Mouse (Mus musculus): ENCODE measurements around the gene Slc22a6.

The Slc22a6 gene

GRCm38 (mm10) chr19:8611358-8612123 lies 6.3 kb upstream of the Slc22a6 start:
- DNase-seq (ENCODE audit: low read depth, low spot score): no peak

GRCm38 (mm10) chr19:8613111-8613510 lies 4.7 kb upstream of the Slc22a6 start:
- DNase-seq (ENCODE audit: low read depth, low spot score): no peak

DNA sequence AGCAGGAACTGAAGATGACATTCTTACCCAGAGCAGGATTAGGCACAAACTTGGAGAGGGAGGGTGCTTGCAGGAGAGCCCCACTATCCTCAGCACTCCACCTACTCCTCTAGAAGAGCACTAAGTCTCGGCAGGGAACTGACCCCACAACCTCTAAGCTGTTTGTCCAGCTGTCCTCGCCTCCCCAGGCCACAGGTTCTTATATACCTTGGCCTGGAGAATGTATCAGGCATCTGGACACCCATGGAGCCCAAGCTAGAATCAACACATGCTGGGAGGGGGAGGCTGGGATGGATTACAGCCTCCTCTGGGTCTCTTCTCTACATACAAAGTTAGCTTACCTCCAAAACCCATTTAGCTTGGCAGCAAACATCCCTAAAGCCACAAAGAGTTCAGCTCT lies 3.5 kb upstream of the Slc22a6 start:
- no peak for DNase-seq (ENCODE audit: low read depth, low spot score)

- no peak for DNase-seq (ENCODE audit: low read depth, low spot score)
Observed at GRCm38 (mm10) chr19:8616314-8616713, 1.5 kb upstream of the Slc22a6 start.

GRCm38 (mm10) chr19:8621098-8621497 lies 3.3 kb downstream of the Slc22a6 start:
- no peak for DNase-seq (ENCODE audit: low read depth, low spot score)

DNA sequence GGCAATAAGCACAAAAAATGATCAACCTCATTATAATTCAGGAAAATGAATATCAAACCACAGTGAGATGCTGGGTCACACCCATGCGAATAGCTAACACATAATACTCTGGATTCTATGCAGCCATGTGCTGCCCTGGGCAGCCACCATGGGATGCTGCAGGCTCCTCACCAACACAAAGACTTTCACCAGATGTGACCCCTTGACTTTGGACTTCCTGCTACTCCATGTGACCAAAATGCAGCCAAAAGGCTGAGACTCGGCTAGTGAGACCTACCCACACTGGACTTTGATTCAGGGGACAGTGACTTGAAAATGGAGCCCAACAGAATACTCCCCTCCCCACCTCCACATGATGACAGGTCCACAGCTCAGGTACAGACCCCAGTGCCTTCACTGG lies 12.4 kb downstream of the Slc22a6 start:
- no peak for DNase-seq (ENCODE audit: low read depth, low spot score)

GRCm38 (mm10) chr19:8630826-8631225 lies 13.0 kb downstream of the Slc22a6 start:
- no peak for DNase-seq (ENCODE audit: low read depth, low spot score)

DNA sequence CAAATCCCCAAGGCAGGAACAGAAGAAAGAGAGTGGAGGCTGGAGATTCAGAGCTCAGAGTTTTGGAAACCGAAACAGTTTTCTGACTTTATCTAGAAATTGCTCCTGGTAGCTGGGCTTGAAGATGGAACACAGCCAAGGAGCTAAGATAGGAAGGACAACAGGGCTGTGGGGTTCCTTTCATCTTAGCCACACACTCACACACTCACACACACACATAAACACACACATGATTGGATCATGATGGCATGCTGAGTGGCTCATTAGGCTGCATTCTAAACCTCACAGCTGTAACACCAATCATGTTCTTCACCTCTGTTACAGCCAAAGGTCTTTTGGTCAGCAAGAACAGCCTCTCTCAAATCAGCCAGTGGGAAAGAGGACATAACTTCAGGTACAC lies 14.2 kb downstream of the Slc22a6 start:
- DNase-seq (ENCODE audit: low read depth, low spot score): no peak

- DNase-seq (ENCODE audit: low read depth, low spot score): no peak
Observed at GRCm38 (mm10) chr19:8642086-8642485, 24.2 kb downstream of the Slc22a6 start.

GRCm38 (mm10) chr19:8646393-8646792 lies 28.6 kb downstream of the Slc22a6 start:
- no peak for DNase-seq (ENCODE audit: low read depth, low spot score)

DNA sequence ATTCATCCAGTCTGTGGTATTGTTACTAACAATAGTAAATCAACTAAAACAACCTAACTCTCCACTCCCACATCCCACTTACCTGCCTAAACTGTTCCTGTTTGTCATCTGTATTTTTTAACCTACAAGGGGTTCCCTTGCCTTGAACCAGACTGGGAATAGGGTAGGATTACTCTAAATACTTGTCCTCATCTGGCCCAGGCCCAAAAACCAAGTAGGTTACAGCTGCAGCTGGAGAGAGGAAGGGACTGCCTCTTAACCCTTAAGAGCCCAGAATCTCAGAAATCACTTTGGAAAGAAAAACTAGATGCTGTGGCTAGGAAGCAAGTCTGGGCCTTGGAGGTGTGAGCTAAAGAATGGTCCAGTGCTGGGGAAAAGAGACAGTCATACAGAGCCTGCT lies 38.0 kb downstream of the Slc22a6 start:
- no peak for DNase-seq (ENCODE audit: low read depth, low spot score)

GRCm38 (mm10) chr19:8656341-8656740 lies 38.5 kb downstream of the Slc22a6 start:
- no peak for DNase-seq (ENCODE audit: low read depth, low spot score)

DNA sequence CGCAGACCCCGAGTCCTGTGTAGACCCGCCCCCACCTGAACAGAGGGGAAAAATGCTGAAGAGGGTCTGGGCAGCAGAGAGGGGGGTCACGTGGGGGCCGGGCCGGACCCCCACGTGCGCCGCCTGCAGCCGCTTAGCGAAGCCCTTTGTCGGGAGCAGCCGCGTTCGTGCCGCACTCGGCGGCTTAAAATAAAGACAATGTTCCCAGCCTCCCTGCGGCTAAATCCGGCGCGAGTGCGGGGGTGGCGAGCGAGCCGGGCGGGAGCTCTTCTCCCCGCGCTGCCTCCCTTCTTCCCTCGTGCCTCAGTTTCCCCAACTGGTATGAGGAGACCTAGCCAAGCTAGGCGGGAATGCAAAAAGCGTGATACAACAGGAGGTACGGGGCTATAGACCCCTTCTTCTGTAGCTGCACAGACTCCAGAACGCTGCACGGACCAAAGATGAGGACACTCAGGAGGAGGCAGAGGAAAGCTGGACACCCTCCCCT lies 44.0 kb downstream of the Slc22a6 start:
- DNase-seq (ENCODE audit: low read depth, low spot score): peak; percentile 79

GRCm38 (mm10) chr19:8662337-8662736 lies 44.5 kb downstream of the Slc22a6 start:
- DNase-seq (ENCODE audit: low read depth, low spot score): peak; percentile 96

DNA sequence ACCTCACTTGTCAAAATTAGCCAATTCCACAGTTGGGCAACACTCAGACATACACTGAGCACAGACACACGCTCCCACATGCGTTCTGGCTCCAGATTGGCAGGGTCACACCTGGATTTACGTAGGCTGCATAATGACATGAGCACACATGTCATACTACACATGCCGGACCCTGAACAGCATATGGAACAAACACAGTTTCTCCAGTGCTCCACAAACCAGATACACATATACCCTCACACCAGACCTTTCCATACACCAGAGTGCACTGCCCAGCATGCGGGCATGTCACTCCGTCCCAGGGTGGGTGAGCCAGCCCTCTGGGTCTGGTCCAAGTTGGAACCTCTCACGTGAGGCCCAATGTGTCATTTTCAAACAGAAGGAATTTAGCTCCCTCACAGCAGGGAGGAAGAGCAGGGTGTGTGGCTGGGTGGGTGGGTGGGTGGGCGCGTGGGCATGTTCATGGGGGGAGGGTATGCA lies 45.6 kb downstream of the Slc22a6 start, which contains the start of gene Chrm1:
TSS of gene Chrm1 (plus strand) at position 430 of the 480 bp plus-strand sequence.
- no peak for DNase-seq (ENCODE audit: low read depth, low spot score)

DNA sequence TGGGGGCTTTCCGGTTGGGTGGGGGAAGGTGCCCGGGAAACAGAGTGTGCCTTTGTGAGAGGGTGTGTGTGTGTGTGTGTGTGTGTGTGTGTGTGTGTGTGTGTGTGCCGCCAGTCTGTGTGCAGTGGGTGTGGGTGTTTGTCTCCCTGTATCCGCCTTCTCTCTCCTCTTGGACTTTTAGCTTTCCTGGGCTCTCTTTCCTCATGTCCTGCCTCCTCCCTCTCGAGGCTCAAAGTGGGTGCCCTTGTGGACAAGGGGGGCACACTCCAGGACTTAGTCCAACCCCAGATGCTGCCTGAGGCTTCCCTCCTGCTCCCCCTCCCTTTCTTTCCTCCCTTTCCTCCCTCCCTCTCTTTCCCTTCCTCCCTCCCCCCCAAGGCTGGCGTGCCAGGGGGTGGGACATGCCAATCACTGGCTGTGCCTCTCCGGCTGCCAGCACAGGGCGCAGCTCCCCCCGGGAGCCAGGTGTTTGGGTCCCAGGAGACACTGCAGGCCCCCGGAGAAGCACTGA lies 46.1 kb downstream of the Slc22a6 start:
- DNase-seq (ENCODE audit: low read depth, low spot score): peak; percentile 69

GRCm38 (mm10) chr19:8664859-8665258 lies 47.0 kb downstream of the Slc22a6 start:
- no peak for DNase-seq (ENCODE audit: low read depth, low spot score)

DNA sequence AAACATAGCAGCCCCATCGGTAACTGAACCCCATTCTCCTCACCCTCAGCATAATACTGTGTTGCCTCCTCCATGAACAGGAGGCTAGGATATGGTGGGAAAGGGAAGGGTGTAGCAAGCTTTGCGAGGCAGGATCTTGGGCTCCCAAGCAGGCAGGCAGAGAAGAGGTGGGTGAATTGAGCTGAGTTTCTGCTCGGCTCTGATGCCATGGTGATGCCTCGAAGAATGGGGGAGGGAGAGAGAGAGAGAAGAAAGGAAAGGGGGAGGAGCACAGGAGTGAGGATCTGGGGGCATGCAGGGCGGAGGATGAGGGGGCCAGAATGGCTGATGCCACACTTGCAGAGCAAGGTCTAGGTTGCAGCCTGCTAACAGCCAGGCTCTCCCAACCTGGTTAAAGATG lies 47.9 kb downstream of the Slc22a6 start:
- DNase-seq (ENCODE audit: low read depth, low spot score): peak; percentile 67

GRCm38 (mm10) chr19:8672859-8673258 lies 55.0 kb downstream of the Slc22a6 start:
- DNase-seq (ENCODE audit: low read depth, low spot score): no peak

GRCm38 (mm10) chr19:8673336-8674063 lies 55.7 kb downstream of the Slc22a6 start:
- DNase-seq (ENCODE audit: low read depth, low spot score): no peak
